Mouse (Mus musculus) midbrain, embryonic 15.5 days (tissue): ENCODE measurements around the gene Rgl1. TPM values are rescaled to one million over a fixed set of nuclear protein-coding genes. Genes with fewer than 3 reads are reported as not detected.

Experiments
- ATAC-seq: fragments of 200-750 bp; cut with Nextera tagmentation; replicated peaks from 2 replicates; pipeline ENCODE4 v1.8.0; 2017; ENCODE audit warnings: moderate TSS enrichment
- H3K27ac ChIP-seq: fragments of 300-500 bp; sonication (generic); 2 replicates; pipeline ENCODE4 v1.5.1; 2015; ENCODE audit warnings: mild to moderate bottlenecking, inconsistent platforms
- H3K27me3 ChIP-seq: fragments of 300-500 bp; sonication (generic); replicated peaks from 2 replicates; pipeline ENCODE4 v1.6.1; 2015; ENCODE audit warnings: inconsistent platforms
- H3K36me3 ChIP-seq: fragments of 300-500 bp; sonication (generic); replicated peaks from 2 replicates; pipeline ENCODE4 v1.6.1; 2015; ENCODE audit warnings: inconsistent platforms
- H3K4me1 ChIP-seq: fragments of 300-500 bp; sonication (generic); 2 replicates; pipeline ENCODE4 v1.6.1; 2015; ENCODE audit warnings: inconsistent platforms
- H3K4me2 ChIP-seq: fragments of 300-500 bp; sonication (generic); 2 replicates; pipeline ENCODE4 v1.6.1; 2015; ENCODE audit warnings: inconsistent platforms, mild to moderate bottlenecking, moderate library complexity
- H3K4me3 ChIP-seq: fragments of 300-500 bp; sonication (generic); 2 replicates; pipeline ENCODE4 v1.5.1; 2015; ENCODE audit warnings: mild to moderate bottlenecking, inconsistent platforms
- H3K9ac ChIP-seq: fragments of 300-500 bp; sonication (generic); 2 replicates; pipeline ENCODE4 v1.6.1; 2015; ENCODE audit warnings: mild to moderate bottlenecking, inconsistent platforms
- H3K9me3 ChIP-seq: fragments of 300-500 bp; sonication (generic); 2 replicates; pipeline ENCODE4 v1.6.1; 2016; ENCODE audit warnings: inconsistent platforms
- WGBS: fragments of 180-500 bp; shearing (Covaris S2); methylation state at CpG from one replicate; pipeline ENCODE4 v1.1.7; 2015; ENCODE audit warnings: mixed read lengths; 5-methylcytosine and 5-hydroxymethylcytosine counted together
- polyA plus RNA-seq: library from polyadenylated mRNA; unstranded; fragments of >200 nt; fragmentation: Nextera tagmentation; extraction: Ambion mirVana; gene quantifications from 2 replicates; pipeline ENCODE4 v1.2.1, GENCODE M21; 2015

Gene Rgl1
- polyA plus RNA-seq, 1 experiment from 2014 or later, result 14.9 TPM

GRCm38 (mm10) chr1:152629780-152630179 is 136.4 kb downstream of the Rgl1 start:
- Histone ChIP-seq H3K4me3 (no peak overlapping the region), H3K4me1 (peaks cover 6% of the 10 kb centered on the region), H3K4me2 (no peak overlapping the region), H3K9ac (no peak overlapping the region), H3K9me3 (no peaks in the 10 kb centered on the region), H3K27me3 (peaks cover 7% of the 10 kb centered on the region; the same call in 1 of the 2 replicates), H3K36me3 (no peaks in the 10 kb centered on the region), H3K27ac (no peak overlapping the region)
- no peak for ATAC-seq
- WGBS, result 21% methylated on average over 3 of the region's 3 CpGs

GRCm38 (mm10) chr1:152625651-152626050 is 140.5 kb downstream of the Rgl1 start:
- no peak overlapping the region; the same call in 1 of the 2 replicates for H3K9ac ChIP-seq
- H3K27ac ChIP-seq, result no peak overlapping the region

GRCm38 (mm10) chr1:152624644-152625454 is 141.3 kb downstream of the Rgl1 start:
- under 1% methylated on average over 61 of the region's 61 CpGs for WGBS
- H3K27ac ChIP-seq, result peak overlapping the region; percentile 77
- no peaks in the 10 kb centered on the region for H3K36me3 ChIP-seq
- peaks cover 14% of the 10 kb centered on the region for H3K4me1 ChIP-seq
- no peaks in the 10 kb centered on the region for H3K9me3 ChIP-seq
- peak overlapping the region; percentile 95 for H3K4me2 ChIP-seq
- ATAC-seq, result peak; percentile 85
- H3K9ac ChIP-seq, result peak overlapping the region; percentile 67
- H3K4me3 ChIP-seq, result peak overlapping the region; percentile 78
- H3K27me3 ChIP-seq, result peaks cover 13% of the 10 kb centered on the region

More at GRCm38 (mm10) chr1:152625651-152626050, 140.5 kb downstream of the Rgl1 start:
- ATAC-seq, result no peak
- peak overlapping the region; percentile 95 for H3K4me2 ChIP-seq
- H3K36me3 ChIP-seq, result no peaks in the 10 kb centered on the region
- peaks cover 14% of the 10 kb centered on the region for H3K4me1 ChIP-seq
- H3K27me3 ChIP-seq, result peaks cover 13% of the 10 kb centered on the region
- no peaks in the 10 kb centered on the region for H3K9me3 ChIP-seq
- peak overlapping the region; percentile 78 for H3K4me3 ChIP-seq

GRCm38 (mm10) chr1:152623375-152624270 is 142.5 kb downstream of the Rgl1 start:
- peaks cover 13% of the 10 kb centered on the region for H3K27me3 ChIP-seq
- H3K4me1 ChIP-seq, result peaks cover 14% of the 10 kb centered on the region
- H3K36me3 ChIP-seq, result no peaks in the 10 kb centered on the region
- 0 out of 2 replicates have a peak overlapping the region, but pooled peaks have one; percentile 17 for H3K27ac ChIP-seq
- H3K4me2 ChIP-seq, result peak overlapping the region; percentile 95
- H3K9me3 ChIP-seq, result no peaks in the 10 kb centered on the region
- no peak overlapping the region for H3K9ac ChIP-seq
- peak overlapping the region; percentile 78 for H3K4me3 ChIP-seq
- WGBS, result 32% methylated on average over 12 of the region's 12 CpGs
- ATAC-seq, result no peak

GRCm38 (mm10) chr1:152622765-152623211 is 143.4 kb downstream of the Rgl1 start:
- Histone ChIP-seq H3K4me2 (peak overlapping the region; percentile 95), H3K4me3 (no peak overlapping the region), H3K27ac (no peak overlapping the region), H3K9ac (no peak overlapping the region), H3K9me3 (no peaks in the 10 kb centered on the region), H3K36me3 (no peaks in the 10 kb centered on the region), H3K27me3 (peaks cover 13% of the 10 kb centered on the region), H3K4me1 (peaks cover 14% of the 10 kb centered on the region)
- ATAC-seq, result no peak
- WGBS, result 86% methylated on average over 9 of the region's 9 CpGs

- ATAC-seq, result no peak
- Histone ChIP-seq H3K9ac (no peak overlapping the region), H3K36me3 (no peaks in the 10 kb centered on the region), H3K27ac (no peak overlapping the region), H3K4me1 (peaks cover 14% of the 10 kb centered on the region), H3K27me3 (peaks cover 8% of the 10 kb centered on the region), H3K4me2 (no peak overlapping the region), H3K9me3 (no peaks in the 10 kb centered on the region), H3K4me3 (no peak overlapping the region)
- 84% methylated on average over 4 of the region's 4 CpGs for WGBS
Measured at GRCm38 (mm10) chr1:152621624-152622023, 144.5 kb downstream of the Rgl1 start.

- Histone ChIP-seq H3K4me2 (no peak overlapping the region), H3K9ac (no peak overlapping the region), H3K27ac (no peak overlapping the region), H3K27me3 (peaks cover 6% of the 10 kb centered on the region), H3K36me3 (no peaks in the 10 kb centered on the region), H3K4me3 (no peak overlapping the region), H3K4me1 (peaks cover 8% of the 10 kb centered on the region; the same call in 1 of the 2 replicates), H3K9me3 (no peaks in the 10 kb centered on the region)
- 87% methylated on average over 9 of the region's 9 CpGs for WGBS
- ATAC-seq, result no peak
Measured at GRCm38 (mm10) chr1:152619396-152619795, 146.8 kb downstream of the Rgl1 start.

- 0 out of 2 replicates have a peak, but pooled peaks cover 7% of the 10 kb centered on the region for H3K4me1 ChIP-seq
- H3K9me3 ChIP-seq, result no peaks in the 10 kb centered on the region
- no peak for ATAC-seq
- no peaks in the 10 kb centered on the region for H3K36me3 ChIP-seq
- WGBS, result 91% methylated on average over 3 of the region's 3 CpGs
- no peak overlapping the region for H3K4me3 ChIP-seq
- peaks cover 6% of the 10 kb centered on the region for H3K27me3 ChIP-seq
- no peak overlapping the region for H3K4me2 ChIP-seq
- no peak overlapping the region for H3K27ac ChIP-seq
- no peak overlapping the region for H3K9ac ChIP-seq
Measured at GRCm38 (mm10) chr1:152618896-152619295, 147.3 kb downstream of the Rgl1 start.

- H3K4me1 ChIP-seq, result 0 out of 2 replicates have a peak, but pooled peaks cover 2% of the 10 kb centered on the region
- 64% methylated on average over 1 of the region's 1 CpGs for WGBS
- no peak overlapping the region for H3K9ac ChIP-seq
- no peak overlapping the region for H3K4me3 ChIP-seq
- H3K9me3 ChIP-seq, result no peaks in the 10 kb centered on the region
- no peak for ATAC-seq
- no peak overlapping the region for H3K4me2 ChIP-seq
- no peaks in the 10 kb centered on the region for H3K36me3 ChIP-seq
- H3K27ac ChIP-seq, result no peak overlapping the region
- H3K27me3 ChIP-seq, result peaks cover 3% of the 10 kb centered on the region
Measured at GRCm38 (mm10) chr1:152618381-152618780, 147.8 kb downstream of the Rgl1 start.

GRCm38 (mm10) chr1:152617745-152618342 is 148.3 kb downstream of the Rgl1 start:
- H3K27me3 ChIP-seq, result no peaks in the 10 kb centered on the region
- WGBS, result 84% methylated on average over 10 of the region's 10 CpGs

GRCm38 (mm10) chr1:152616777-152617057 is 149.4 kb downstream of the Rgl1 start:
- Histone ChIP-seq H3K4me3 (no peak overlapping the region), H3K4me2 (no peak overlapping the region), H3K9ac (no peak overlapping the region), H3K27me3 (no peaks in the 10 kb centered on the region), H3K27ac (no peak overlapping the region), H3K36me3 (no peaks in the 10 kb centered on the region), H3K4me1 (no peaks in the 10 kb centered on the region), H3K9me3 (no peaks in the 10 kb centered on the region)
- ATAC-seq, result no peak

More at GRCm38 (mm10) chr1:152617745-152618342, 148.3 kb downstream of the Rgl1 start:
- Histone ChIP-seq H3K4me2 (no peak overlapping the region), H3K4me1 (no peaks in the 10 kb centered on the region), H3K27ac (no peak overlapping the region), H3K4me3 (no peak overlapping the region), H3K9ac (no peak overlapping the region), H3K9me3 (no peaks in the 10 kb centered on the region), H3K36me3 (no peaks in the 10 kb centered on the region)
- no peak for ATAC-seq
